Mouse (Mus musculus) lung, embryonic 16.5 days (tissue): Measurements from ENCODE around the gene Hsd17b3. TPM values are rescaled to one million over a fixed set of nuclear protein-coding genes. Genes with fewer than 3 reads are reported as not detected.

Source experiments
- ATAC-seq: fragments of 200-750 bp; cut with Nextera tagmentation; 2 replicates; pipeline ENCODE4 v1.8.0; 2017; ENCODE audit warnings: low read depth, mild to moderate bottlenecking, moderate library complexity
- H3K27ac ChIP-seq: fragments of 300-500 bp; sonication (generic); 2 replicates; pipeline ENCODE4 v1.5.1; 2014; ENCODE audit warnings: mild to moderate bottlenecking, control low read depth, low read length
- H3K27me3 ChIP-seq: fragments of 300-500 bp; sonication (generic); 2 replicates; pipeline ENCODE4 v1.6.1; 2014; ENCODE audit warnings: low read depth, low read length, mixed read lengths; ENCODE audit not compliant: control insufficient read depth, insufficient read depth
- H3K36me3 ChIP-seq: fragments of 300-500 bp; sonication (generic); 2 replicates; pipeline ENCODE4 v1.6.1; 2014; ENCODE audit warnings: low read length; ENCODE audit not compliant: control insufficient read depth, insufficient read depth
- H3K4me1 ChIP-seq: fragments of 300-500 bp; sonication (generic); replicated peaks from 2 replicates; pipeline ENCODE4 v1.6.1; 2014; ENCODE audit warnings: low read length, mixed read lengths; ENCODE audit not compliant: control insufficient read depth, insufficient read depth
- H3K4me2 ChIP-seq: fragments of 300-500 bp; sonication (generic); 2 replicates; pipeline ENCODE4 v1.6.1; 2014; ENCODE audit warnings: low read depth, low read length, control low read depth
- H3K4me3 ChIP-seq: fragments of 300-500 bp; sonication (generic); 2 replicates; pipeline ENCODE4 v1.5.1; 2014; ENCODE audit warnings: mild to moderate bottlenecking, low read length, control low read depth
- H3K9ac ChIP-seq: fragments of 300-500 bp; sonication (generic); 2 replicates; pipeline ENCODE4 v1.6.1; 2014; ENCODE audit warnings: low read length, control low read depth
- H3K9me3 ChIP-seq: fragments of 300-500 bp; sonication (generic); 2 replicates; pipeline ENCODE4 v1.6.1; 2016; ENCODE audit warnings: low read length; ENCODE audit not compliant: control insufficient read depth
- WGBS: fragments of 180-500 bp; shearing (Covaris S2); extraction: QIAGEN DNeasy Blood & Tissue Kit; methylation state at CpG from one replicate; pipeline ENCODE4 v1.1.7; 2014; 5-methylcytosine and 5-hydroxymethylcytosine counted together
- polyA plus RNA-seq: library from polyadenylated mRNA; unstranded; fragments of >200 nt; fragmentation: Nextera tagmentation; extraction: Ambion mirVana; gene quantifications from 2 replicates; pipeline ENCODE4 v1.2.1, GENCODE M21; 2015

Hsd17b3 gene
- polyA plus RNA-seq, result not detected in 2 replicates

- no peak for ATAC-seq
- 74% methylated on average over 4 of the region's 4 CpGs for WGBS
- no peaks in the 10 kb centered on the region for H3K36me3 ChIP-seq
- H3K9ac ChIP-seq, result no peak within 1 kb of the TSS
- no peak within 1 kb of the TSS for H3K4me2 ChIP-seq
- no peak within 1 kb of the TSS for H3K4me3 ChIP-seq
- no peaks in the 10 kb centered on the region for H3K27me3 ChIP-seq
- no peak within 1 kb of the TSS for H3K27ac ChIP-seq
- H3K4me1 ChIP-seq, result peaks cover 14% of the 10 kb centered on the region
- no peaks in the 10 kb centered on the region for H3K9me3 ChIP-seq
Observed at GRCm38 (mm10) chr13:64089130-64089529, at the start of gene Hsd17b3. Gene Hsd17b3 (minus strand): TSS chr13:64089230.

GRCm38 (mm10) chr13:64129616-64130375, 40.8 kb upstream of the Hsd17b3 start:
- no peaks in the 10 kb centered on the region for H3K9me3 ChIP-seq
- 36% methylated on average over 15 of the region's 15 CpGs for WGBS
- H3K4me2 ChIP-seq, result peak overlapping the region; percentile 85
- peak overlapping the region; percentile 73 for H3K27ac ChIP-seq
- H3K9ac ChIP-seq, result peak overlapping the region; percentile 84
- H3K4me3 ChIP-seq, result peak overlapping the region; percentile 76
- no peaks in the 10 kb centered on the region for H3K27me3 ChIP-seq
- peaks cover 1% of the 10 kb centered on the region; the same call in 1 of the 2 replicates for H3K36me3 ChIP-seq
- H3K4me1 ChIP-seq, result peaks cover 9% of the 10 kb centered on the region
- peak; percentile 89 for ATAC-seq

GRCm38 (mm10) chr13:64128858-64129615, 40.0 kb upstream of the Hsd17b3 start, which contains the start of gene Slc35d2:
Gene Slc35d2 (minus strand): TSS chr13:64129368.
- Histone ChIP-seq H3K9me3 (no peaks in the 10 kb centered on the region), H3K9ac (peak within 1 kb of the TSS; percentile 84), H3K4me3 (peak within 1 kb of the TSS; percentile 76), H3K27ac (peak within 1 kb of the TSS; percentile 73), H3K27me3 (no peaks in the 10 kb centered on the region), H3K36me3 (no peaks in the 10 kb centered on the region), H3K4me2 (peak within 1 kb of the TSS; percentile 85), H3K4me1 (peaks cover 9% of the 10 kb centered on the region)
- peak; percentile 94 for ATAC-seq
- 8% methylated on average over 39 of the region's 44 CpGs for WGBS

- Histone ChIP-seq H3K27me3 (no peaks in the 10 kb centered on the region), H3K4me2 (no peak overlapping the region), H3K9me3 (no peaks in the 10 kb centered on the region), H3K4me1 (peaks cover 9% of the 10 kb centered on the region), H3K27ac (no peak overlapping the region; the same call in 1 of the 2 replicates), H3K36me3 (no peaks in the 10 kb centered on the region), H3K9ac (no peak overlapping the region), H3K4me3 (no peak overlapping the region)
- peak; percentile 27; the same call in 1 of the 2 replicates for ATAC-seq
- 39% methylated on average over 4 of the region's 4 CpGs for WGBS
Observed at GRCm38 (mm10) chr13:64126316-64126715, 37.3 kb upstream of the Hsd17b3 start.

GRCm38 (mm10) chr13:64124886-64125285, 35.9 kb upstream of the Hsd17b3 start:
- Histone ChIP-seq H3K9ac (no peak overlapping the region), H3K36me3 (no peaks in the 10 kb centered on the region), H3K27ac (no peak overlapping the region), H3K27me3 (no peaks in the 10 kb centered on the region), H3K4me2 (no peak overlapping the region), H3K4me1 (peaks cover 7% of the 10 kb centered on the region), H3K4me3 (no peak overlapping the region), H3K9me3 (no peaks in the 10 kb centered on the region)
- ATAC-seq, result no peak
- WGBS, result 94% methylated on average over 6 of the region's 6 CpGs

- no peak overlapping the region for H3K9ac ChIP-seq
- no peak overlapping the region for H3K4me3 ChIP-seq
- H3K4me2 ChIP-seq, result no peak overlapping the region
- no peaks in the 10 kb centered on the region for H3K27me3 ChIP-seq
- H3K36me3 ChIP-seq, result no peaks in the 10 kb centered on the region
- H3K9me3 ChIP-seq, result no peaks in the 10 kb centered on the region
- no peak for ATAC-seq
- 32% methylated on average over 6 of the region's 6 CpGs for WGBS
- H3K27ac ChIP-seq, result no peak overlapping the region
- H3K4me1 ChIP-seq, result 0 out of 2 replicates have a peak, but pooled peaks cover 2% of the 10 kb centered on the region
Observed at GRCm38 (mm10) chr13:64123491-64124188, 34.6 kb upstream of the Hsd17b3 start.

GRCm38 (mm10) chr13:64120760-64121159, 31.7 kb upstream of the Hsd17b3 start:
- Histone ChIP-seq H3K27ac (no peak overlapping the region), H3K9ac (no peak overlapping the region), H3K4me3 (no peak overlapping the region), H3K4me1 (0 out of 2 replicates have a peak, but pooled peaks cover 3% of the 10 kb centered on the region), H3K4me2 (no peak overlapping the region), H3K27me3 (no peaks in the 10 kb centered on the region), H3K36me3 (no peaks in the 10 kb centered on the region), H3K9me3 (no peaks in the 10 kb centered on the region)
- no peak for ATAC-seq
- 55% methylated on average over 4 of the region's 4 CpGs for WGBS

- Histone ChIP-seq H3K9me3 (no peaks in the 10 kb centered on the region), H3K27me3 (no peaks in the 10 kb centered on the region), H3K4me2 (no peak overlapping the region), H3K27ac (no peak overlapping the region), H3K9ac (no peak overlapping the region), H3K4me3 (no peak overlapping the region), H3K36me3 (no peaks in the 10 kb centered on the region), H3K4me1 (0 out of 2 replicates have a peak, but pooled peaks cover 3% of the 10 kb centered on the region)
- WGBS, result 50% methylated on average over 2 of the region's 2 CpGs
- no peak for ATAC-seq
Observed at GRCm38 (mm10) chr13:64117442-64117841, 28.4 kb upstream of the Hsd17b3 start.

- no peak overlapping the region for H3K9ac ChIP-seq
- H3K4me3 ChIP-seq, result no peak overlapping the region
- no peaks in the 10 kb centered on the region for H3K27me3 ChIP-seq
- ATAC-seq, result no peak
- WGBS, result 84% methylated on average over 1 of the region's 1 CpGs
- H3K9me3 ChIP-seq, result no peaks in the 10 kb centered on the region
- no peaks in the 10 kb centered on the region for H3K36me3 ChIP-seq
- no peak overlapping the region for H3K4me2 ChIP-seq
- peaks cover 6% of the 10 kb centered on the region for H3K4me1 ChIP-seq
- no peak overlapping the region for H3K27ac ChIP-seq
Observed at GRCm38 (mm10) chr13:64110421-64110820, 21.4 kb upstream of the Hsd17b3 start.
